Mouse (Mus musculus): ENCODE results near the gene Lipm.

Lipm gene

DNA sequence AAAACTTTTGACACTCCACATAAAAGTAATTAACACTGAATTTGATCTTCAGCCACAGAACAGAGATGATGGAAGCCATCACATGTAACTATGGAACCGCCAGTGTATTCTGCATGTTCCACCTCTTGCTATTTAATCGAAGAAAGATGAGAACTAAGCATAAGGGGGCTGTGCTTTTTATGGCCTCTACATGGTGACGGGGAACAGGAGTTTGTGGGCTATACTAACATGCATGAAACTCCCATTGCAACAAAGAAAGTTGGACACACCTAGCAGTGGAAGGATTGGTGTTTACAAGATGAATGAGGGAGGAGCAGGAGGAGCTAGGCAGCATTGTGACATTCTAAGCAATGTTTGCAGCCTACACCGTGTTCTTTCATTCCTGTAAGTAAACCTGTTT, at the start of gene Lipm:
Gene Lipm (plus strand): TSS at position 301 of the 400 bp plus-strand sequence.
- no peak for DNase-seq

DNA sequence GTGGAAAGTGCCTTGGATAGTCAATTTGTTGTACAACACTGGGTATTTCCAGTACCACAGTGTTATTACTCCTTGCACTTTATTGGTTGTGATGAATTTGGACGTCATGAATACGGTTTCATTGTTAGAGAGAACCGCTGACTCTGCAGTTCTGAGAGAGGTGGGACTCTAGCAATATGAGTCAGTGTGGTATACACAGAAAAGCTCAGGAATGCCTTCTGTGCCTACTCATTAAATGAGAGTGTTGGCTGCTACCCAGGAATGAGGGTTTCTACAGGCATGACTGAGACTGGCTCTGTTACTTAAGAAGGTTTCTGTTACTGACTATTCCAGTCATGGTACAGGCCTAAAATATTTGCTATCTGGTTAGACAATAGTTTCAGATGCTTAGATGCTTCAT, 49.2 kb upstream of the Lipm start:
- no peak for DNase-seq

DNA sequence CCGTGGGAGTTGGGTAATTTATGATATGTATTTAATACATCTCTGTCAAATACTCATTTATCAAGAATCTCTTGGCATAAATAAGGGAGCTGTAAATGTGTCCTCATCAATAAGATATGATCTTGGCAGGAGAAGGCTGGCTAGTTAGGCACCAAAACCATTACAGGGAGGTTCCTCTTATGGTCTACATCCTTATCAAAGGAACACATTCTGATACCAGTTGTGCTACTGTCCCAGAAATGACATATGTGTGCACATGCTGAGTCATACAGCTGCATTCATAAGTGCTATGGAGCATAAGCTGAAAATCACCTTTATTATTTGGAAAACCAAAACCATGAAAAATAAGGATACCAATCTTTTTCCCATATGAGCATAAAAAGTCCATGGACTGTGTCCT, 37.2 kb upstream of the Lipm start:
- no peak for DNase-seq

DNA sequence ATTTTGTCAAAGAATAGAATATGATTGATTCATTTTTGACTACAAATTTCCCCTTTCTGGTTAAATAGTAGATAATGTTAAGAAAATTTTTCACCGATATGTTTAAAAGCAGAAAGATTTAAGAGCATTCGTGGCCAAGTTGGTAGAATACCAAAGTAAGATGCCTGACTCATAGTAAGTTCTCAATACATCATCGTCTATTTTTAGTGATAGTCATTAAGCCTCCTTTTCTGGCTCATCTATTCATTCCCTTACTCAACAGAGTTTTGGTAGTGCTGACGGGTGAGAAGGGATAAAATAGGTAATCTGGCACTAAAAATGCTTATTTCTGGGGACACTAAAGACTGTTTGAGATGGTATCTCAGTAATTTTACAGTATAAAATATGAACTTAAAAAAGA, 36.7 kb upstream of the Lipm start:
- DNase-seq = no peak

DNA sequence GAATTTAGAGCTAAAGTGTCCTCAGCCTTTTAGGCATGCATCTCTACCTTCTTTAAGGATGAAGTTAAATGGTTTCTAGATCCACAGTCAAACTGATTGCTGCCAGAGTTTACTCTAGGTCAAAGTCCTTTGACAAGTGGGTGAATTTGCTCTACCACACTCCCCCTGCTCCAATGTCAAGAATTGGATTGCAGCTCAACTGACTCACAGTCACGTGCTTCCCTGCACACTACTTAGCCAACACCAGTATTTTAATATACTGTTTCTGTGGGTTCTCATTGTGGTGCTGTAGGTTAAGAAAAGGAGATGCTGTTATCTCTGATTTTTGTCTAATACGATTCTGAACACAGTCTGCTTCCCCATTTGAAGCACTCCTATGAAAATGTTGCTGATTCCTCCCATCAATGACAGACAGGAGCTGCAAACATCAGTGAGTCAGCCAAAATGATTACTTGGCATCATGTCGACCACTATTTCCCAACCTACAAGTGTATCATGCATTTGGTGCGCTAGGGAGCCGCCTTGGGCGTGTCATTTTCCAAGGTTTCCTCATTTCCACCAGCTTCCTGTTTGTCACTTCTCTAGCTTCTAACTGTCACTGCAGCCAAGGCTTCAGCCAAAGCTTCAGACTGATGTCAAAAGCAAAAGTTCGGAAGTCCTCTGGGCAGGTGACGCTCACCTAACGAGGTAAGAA, 33.8 kb upstream of the Lipm start, which contains the start of gene Lipn:
Gene Lipn (plus strand): TSS at position 580 of the 694 bp plus-strand sequence.
- no peak for DNase-seq

DNA sequence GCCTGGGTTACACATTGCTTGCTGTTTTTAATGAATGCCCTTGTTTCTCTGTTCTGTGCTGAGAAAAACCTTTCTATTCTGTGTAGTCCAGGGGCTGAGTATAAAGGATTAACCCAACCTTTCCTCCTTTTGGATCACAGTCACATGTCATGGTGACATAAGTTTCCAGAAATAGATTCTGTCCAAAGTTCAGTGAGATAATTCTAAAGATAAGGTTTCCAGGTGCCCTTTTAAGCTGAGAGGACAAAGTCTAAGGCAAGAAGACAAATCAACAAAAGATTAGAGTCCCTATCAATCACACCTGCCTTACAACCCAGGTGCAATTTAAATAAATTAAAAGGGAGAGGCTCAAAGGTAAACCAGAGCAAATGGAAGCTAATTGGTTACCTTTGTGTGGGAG, 26.5 kb upstream of the Lipm start:
- no peak for DNase-seq

DNA sequence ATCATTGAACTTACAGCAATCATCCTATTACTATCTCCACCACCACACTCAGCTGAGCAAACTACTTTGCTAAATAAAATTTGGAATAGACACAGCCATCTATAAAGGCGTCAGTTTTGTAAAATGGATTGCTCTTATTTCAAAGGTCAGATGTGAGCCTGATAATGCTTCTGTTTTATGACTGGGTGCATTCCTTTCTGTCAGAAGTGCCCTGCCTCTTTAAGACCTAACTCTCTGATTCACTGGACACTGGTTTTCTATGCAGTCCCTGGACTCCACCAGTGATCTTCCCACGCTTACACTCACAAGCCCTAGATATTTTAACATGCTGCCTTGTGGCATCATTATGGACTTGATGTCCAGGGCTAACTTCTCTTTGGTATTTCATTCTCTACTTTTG, 22.6 kb upstream of the Lipm start:
- DNase-seq = no peak

DNA sequence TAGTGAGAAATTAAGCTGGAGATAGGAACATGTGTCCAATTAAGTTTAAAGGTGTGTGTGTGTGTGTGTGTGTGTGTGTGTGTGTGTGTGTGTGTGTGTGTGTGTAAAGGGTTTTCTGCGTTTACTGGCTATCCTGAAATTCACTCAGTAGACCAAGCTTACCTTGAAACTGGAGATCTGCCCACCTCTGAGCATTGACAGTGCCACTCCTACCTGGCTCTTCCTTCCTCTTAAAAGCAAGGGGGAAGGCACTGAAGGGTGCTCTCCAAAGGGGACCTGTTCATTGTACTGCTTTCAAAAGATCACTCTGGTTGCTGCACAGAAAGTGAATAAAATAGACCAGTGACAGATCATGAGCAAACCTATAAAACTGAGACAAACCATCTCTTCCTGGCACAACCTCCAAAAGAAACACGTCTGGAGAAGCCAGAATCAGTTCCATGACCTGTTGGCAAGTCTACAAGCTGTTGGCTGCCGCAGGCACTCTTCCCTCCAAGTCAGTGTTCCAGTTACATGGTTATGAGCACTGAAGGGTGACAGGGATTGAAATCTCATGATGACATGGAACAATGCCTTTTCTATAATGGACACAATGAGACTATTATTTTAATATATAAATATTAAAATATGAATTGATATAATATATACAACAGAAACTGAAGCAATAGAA, 11.6 kb upstream of the Lipm start:
- no peak for DNase-seq

DNA sequence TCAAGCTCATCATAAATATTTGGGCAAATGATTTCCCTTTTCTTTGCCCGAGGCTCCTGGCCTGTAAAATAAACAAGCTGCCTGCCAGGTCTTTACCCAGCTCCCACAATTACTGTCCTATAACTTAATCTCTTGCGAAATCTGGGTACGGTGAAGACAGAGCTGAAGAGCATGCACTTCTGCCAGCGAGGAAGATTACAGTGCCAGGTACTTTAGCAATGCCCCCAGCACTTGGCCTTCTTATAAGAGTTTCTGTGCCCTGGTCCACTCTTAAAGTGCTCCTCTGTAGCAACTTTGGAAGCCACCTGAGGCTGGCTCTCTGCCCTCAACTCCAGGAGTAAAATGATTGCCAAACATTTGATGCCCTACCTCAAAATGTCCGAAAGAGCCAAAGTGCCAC, 5.4 kb upstream of the Lipm start:
- DNase-seq = no peak

DNA sequence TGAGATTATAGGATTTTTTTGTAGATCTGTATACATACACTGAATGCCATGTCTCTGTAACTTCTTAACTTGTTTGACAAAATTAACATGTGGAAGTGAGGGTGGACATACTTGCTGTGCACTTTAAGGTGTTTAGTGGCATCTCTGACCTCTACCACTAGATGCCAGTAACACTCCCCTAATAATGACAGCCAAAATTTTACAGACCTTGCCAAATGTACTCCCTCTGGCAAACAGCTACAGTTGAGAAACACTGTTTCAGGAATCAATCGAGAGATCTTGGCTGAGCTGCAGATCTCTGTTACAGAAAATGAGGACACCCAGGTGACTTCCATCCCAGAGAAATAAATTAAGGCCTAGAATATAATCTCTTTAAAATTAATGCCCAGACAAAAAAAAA, 4.5 kb upstream of the Lipm start:
- DNase-seq = no peak

DNA sequence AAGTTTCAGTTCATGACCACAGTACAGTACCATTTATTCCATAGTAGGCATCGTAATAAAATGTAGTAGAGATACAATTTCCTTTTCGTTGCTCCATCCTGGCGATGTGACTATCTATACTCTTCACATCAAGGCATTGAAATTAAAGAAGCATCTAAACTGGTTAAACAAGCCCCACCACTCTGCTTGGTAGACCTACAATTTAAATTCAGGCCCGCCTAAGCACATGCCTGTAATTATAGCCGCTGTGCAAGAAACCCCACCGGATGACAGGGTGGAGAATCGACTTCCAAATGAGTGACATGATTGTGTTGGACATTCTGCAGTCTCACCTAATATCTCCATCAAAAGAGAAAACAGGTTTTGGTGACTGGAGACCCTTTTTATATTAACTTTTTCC, 1.2 kb downstream of the Lipm start:
- DNase-seq = no peak

DNA sequence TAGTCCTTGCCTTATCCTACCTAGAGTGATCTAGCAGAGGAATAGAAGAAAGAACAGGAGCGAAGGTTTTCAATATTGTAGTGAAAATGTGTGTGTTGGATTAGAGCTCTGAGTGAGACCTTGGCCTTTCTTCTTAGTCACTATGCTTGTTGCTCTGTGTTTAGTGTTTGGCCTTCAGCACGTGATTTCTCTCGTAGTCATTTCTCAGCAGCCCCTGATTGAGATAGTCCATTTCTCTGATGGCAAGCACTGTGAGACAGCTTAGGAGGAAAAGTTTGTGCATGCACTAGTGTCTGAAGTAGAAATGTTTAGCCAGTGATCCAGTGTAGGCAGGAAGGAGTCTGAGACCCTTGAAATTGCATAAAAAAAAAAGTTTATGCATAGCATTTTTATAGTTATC, 4.1 kb downstream of the Lipm start:
- no peak for DNase-seq

DNA sequence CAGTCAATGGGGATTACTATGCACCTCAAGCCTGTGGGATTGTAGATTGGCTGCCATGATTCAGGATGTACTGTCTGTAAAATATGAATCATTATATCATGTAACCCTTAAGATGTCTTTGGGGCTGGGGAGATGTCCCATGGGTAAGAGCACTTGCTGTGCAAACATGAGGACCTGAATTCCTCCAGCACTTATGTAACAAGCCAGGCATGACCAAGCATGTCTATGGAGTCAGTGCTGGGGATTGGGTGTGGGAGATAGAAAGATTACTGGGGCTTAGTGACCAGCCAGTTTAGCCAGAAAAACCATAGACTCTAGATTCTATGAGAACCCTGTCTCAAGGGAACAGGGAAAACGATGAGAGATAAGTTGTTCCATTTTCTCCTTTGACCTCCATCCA, 18.4 kb downstream of the Lipm start:
- DNase-seq = no peak

DNA sequence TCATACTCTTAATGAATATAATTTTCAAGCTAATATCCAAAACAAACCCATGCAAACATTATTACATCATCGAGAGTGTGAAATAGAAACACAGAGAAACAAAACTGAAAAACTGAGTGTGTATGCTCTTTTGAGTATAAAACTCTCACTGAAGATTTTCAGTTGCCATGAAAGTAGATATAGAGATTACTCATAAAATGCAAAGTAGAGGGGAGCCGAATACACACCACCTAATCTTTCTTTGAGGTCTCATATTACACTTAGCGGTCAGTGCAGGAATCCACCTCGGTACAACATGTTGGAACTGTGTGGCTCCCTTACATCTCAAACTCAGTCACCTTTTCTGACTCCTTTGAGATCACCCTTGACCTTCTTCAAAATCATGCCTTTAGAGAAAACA, 18.9 kb downstream of the Lipm start:
- no peak for DNase-seq

DNA sequence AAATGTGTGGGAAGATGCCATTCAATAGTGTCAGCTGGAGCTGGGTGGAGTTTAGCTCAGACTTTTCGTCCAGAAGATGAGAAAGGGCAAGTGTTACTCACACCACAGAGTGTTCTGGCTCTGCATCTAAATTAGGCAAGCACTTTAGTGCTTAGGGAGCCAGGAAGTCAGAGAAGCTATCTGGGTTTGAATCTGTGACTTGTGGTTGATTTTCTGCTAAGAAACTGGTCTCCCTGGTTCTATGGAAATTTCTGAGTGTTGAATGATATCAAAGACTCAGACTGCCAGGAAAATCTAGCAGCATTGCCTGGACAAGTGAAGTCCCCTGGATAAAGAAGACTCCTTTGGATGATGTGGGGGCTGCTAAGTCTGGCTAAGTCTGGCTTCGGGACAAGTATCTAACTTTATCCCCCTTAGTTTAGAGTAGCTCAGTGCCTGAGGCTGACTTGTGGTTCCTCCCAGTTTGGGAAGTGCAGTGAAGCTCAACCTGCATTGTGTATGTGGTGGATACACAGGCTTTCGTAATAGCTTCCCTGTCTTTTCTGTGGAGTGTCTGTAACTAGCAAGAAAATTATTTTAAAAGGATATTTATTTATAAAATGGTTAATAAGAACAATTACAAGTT, 19.5 kb downstream of the Lipm start:
- no peak for DNase-seq

DNA sequence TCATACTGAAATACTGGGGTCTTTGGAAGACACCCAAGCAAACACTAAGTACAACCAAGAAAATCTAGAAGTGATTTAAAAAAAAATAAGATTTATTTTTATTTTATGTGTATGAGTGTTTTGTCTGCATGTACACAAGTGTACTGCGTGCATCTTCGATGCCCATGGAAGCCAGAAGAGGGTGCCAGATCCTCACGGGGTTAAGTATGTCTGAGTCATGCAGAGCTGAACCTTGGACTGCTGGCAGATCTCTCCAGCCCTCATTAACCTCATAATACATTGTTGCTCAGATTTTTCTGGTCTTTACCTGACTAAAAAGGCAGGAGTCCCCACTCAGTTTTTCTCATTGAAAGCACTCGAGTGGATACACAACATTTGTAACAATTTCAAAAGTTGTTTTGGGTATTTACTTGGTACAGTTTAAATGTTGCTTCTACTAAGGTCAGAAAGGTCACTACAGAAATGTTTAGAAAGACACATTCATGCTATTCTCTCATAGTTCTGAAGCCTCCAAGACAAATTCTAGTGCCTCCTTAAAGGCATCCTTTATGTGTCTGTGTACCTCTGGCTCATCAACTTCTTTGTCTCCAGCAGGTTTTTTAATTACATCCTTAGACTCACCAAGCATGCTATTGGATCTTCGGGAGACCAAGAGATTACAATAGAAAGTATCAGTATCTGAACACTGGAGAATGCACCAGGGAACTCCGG, 38.1 kb downstream of the Lipm start:
- DNase-seq = no peak

DNA sequence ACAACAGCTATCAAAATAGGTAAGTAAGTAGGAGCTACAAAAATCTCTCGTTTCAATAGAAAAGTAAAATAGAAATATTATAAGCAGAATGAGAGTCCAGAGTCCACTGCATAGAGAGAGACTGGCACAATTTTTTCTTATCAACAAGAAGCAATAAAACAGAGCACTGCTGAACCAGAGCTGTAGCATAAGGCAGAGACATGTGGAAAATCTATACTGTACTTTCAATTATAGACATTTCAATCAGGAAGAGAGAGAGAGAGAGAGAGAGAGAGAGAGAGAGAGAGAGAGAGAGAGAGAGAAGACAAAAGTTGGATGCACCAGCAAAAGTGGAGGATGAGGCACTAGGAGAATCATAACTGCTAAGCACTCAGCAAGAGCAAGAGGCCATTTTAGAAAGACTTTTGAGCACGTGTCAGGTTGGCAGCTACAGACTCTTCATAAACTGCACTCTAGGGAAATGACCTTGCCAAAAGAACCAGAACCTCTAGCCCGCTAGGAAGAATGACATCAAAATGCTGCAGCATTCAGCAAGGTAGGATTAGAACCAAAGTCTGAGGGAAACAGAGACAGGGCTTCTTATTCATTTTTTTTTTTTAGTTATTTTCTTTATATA, 38.8 kb downstream of the Lipm start:
- no peak for DNase-seq

DNA sequence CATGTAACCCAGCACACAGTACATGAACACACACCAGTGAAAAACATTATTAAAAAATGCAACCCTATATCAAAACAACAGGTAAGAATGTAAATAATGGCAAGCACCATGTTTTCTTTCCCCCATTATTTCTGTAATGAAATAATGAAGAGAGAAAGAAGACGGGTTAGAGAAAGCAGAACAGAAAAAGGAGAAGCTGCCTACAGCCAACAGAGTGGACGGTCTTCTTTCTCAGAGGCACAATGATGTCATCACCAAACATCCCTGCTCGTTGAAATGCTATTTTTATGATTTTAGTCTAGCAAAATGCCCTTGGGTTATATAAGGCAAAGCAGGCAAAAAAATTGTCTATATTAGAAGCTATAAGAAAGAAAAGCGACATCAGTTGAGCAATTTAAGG, 47.7 kb downstream of the Lipm start:
- DNase-seq = no peak

DNA sequence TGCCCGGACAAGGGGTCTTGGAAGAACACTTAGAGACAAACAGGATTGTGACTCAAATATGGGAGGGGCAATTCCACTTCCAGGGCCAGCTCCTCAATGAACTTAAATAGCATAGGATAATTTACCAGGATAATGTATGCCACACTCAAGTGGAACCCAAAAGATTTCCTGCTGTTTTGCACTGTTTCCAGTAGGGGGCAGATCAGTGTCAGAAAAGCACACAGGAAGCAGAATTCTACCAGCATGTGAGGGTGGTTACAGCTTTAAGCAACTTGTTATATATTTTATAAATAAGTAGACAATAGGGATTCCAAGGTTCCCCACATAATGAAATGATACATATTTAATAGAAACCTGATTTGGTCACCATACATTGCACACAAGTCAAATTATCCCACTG, 51.2 kb downstream of the Lipm start:
- DNase-seq = no peak

DNA sequence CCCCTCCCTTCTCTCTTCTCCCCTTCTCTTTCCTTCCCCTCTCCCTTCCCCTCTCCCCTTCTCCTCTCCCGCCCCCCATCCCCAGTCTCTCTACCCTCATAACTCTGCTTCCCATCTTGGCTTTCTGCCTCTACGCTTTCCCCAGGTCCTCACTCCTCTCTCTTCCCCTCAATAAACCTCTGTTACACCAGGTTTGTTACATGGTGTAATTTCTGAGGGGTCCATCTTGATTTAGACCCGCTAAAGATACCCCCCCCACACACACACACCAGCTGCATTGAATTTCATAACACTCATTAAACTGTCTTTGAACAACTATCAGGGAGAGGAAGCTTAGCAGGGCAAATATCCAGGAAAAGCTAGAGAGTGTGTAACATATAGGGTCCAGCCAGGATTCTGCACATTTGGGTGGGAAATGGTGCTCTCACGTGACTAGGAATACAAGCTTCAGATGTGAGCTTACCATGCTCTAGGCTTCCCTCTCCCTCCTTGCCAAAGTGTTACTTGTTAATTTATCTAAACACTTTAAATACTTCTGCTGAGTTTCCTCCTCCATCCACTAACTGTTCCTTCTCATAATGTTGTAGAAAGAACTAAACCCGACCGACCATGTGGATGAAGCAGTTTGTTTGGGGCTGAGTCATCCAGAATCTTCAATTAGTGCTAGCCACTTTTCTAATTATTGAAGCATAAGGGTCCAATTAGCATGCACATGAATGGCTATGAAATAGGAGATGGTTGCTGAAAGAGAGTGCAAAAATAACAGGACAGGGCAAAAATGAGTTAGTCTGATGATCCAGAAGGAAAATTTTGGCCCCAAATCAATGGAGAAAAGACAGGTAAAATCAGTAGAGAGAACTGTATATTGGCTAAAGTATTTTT, 52.8 kb downstream of the Lipm start:
- DNase-seq = no peak

DNA sequence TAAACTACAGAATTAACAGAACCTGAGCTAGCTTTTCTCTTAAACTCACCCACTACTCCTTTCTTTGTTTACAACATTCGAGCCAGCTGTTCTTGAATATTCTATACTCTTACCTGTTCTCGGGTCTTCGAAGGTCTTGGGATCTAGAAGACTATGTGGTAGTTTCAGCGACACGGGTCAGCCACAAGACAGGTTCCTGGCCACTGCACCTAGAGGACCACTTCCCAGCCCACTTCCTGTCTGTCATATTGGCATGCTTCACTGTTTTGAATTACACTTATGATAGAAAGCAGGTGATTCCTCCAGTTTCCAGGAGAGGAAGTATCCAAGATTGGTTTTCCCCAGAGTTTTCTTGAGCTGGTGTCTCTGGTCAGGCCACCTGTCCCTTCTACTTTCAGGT, 62.0 kb downstream of the Lipm start:
- no peak for DNase-seq

DNA sequence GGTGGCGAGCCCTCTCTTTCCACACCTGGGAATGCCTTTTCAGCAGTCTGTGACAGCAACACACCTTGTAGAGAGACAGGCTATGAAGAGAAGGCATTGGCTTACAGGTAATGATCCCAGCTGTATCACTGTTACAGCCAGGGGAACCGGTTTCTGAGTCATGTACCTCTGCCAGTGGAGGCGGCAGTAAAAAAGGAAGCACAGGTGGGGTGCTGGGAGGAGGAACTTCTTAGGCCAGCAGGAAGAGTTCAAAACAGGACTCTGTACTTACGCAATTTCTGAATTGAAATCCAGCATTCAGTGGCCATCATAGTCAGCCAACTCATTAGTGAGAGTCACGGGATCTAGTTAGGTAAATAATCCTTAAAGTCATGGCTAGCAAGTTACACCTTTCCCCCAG, 65.2 kb downstream of the Lipm start, which contains the start of gene Ankrd22:
Gene Ankrd22 (minus strand): TSS at position 163 of the 400 bp plus-strand sequence.
- no peak for DNase-seq
